Mouse (Mus musculus): ENCODE results near the gene Dpm2. TPM values are rescaled to one million over a fixed set of nuclear protein-coding genes. Genes with fewer than 3 reads are reported as not detected.
A peak's percentile ranks its signal among the peaks of the same experiment; 100 is the strongest.

The Dpm2 gene
- polyA plus RNA-seq, 1 experiment from 2014 or later = 147 TPM

DNA sequence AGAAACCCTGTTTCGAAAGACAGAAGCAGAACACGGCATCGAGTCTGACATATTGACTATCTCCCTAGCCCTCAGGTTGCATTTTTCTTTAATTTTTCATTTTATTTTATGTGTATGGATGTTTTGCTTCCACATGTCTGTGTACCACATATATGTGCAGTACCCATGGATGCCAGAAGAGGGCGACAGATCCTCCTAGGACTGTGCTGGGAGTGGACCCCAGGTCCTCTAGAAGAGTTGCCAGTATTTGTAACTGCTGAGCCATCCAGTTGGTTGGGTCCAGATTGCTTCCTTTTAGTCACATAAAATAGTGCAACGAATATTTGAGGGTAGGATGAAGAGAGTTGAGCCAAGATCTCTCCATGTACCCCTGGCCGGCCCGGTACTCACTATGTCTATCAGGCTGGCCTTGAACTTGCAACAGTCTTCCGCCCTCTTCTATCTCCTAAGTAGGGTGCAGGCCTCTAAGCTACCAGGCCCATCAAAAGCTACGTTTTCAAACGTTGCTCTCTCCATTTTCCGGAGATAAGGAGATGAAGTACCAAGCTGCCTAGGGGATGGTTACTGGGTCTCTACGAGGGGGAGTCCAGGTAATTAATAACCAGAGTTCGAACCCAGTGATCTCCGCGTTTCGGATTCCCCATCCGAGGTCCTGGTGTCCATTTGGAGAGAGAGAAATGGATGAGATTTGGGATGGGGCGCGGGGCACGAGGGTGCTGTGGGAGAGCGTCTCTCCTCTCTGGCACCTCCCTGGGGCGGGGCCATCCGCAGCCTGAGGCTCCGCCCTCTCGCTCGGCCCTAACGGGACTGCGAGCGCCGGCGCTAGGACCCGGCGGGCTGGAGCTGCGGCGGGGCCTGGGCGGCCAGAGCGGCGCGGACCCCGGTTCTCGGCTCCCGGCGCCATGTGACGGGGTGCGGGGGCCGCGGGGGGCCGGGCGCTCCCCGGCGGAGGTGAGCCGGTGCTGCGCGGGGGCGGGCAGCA, 35.8 kb downstream of the Dpm2 start:
- H3K4me3 ChIP-seq (replicated peaks) = peak overlapping the region; percentile 67
- peak overlapping the region; percentile 91 for H3K4me2 ChIP-seq (replicated peaks)
- 15% methylated on average over 37 of the region's 55 CpGs for WGBS
- peaks cover 7% of the 10 kb centered on the region; the same call in 1 of the 2 replicates for H3K27me3 ChIP-seq
- H3K9me3 ChIP-seq = no peaks in the 10 kb centered on the region
- peaks cover 26% of the 10 kb centered on the region for H3K4me1 ChIP-seq (replicated peaks)
- no peak overlapping the region for H3K27ac ChIP-seq
- ATAC-seq = peak; percentile 80
- H3K36me3 ChIP-seq = no peaks in the 10 kb centered on the region
- peak overlapping the region; percentile 84 for H3K9ac ChIP-seq (replicated peaks)

DNA sequence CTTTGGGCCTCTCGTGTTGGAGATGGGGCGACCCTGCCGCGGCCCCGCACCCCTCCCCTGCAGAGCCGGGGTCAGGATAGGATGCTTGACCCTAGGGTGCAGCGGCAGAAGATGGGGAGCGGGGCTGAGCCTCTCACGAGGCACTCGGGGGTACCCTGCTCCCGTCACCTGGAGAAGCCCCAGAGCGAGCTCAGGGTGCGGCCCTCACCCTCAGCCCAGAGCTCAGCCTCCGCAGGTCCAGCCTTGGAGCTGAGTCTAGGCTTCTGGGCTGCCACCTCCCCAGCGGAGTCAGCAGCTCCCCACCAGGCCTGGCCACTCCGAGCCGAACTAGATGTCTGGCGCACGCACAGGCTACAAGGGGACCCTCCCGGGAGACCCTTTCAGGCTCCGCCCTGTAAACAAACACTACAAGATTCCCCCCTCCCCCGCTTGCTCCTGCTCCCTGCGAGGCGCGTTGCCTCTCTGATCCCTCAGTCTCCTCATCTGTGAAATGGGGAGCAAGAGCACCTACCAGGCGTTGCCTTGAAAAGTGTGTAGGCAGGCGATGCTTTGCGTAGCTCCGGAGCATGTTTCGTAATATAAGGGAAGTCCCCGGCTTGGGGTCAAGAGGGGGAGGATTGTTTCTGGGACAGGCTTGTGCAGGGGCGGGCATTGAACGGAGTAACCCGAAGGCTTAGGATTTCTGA, 36.7 kb downstream of the Dpm2 start:
- Histone ChIP-seq H3K4me3 (replicated peaks) (peak overlapping the region; percentile 67), H3K9me3 (no peaks in the 10 kb centered on the region), H3K4me1 (replicated peaks) (peaks cover 26% of the 10 kb centered on the region), H3K27ac (no peak overlapping the region), H3K27me3 (peaks cover 7% of the 10 kb centered on the region; the same call in 1 of the 2 replicates), H3K9ac (replicated peaks) (peak overlapping the region; percentile 84), H3K4me2 (replicated peaks) (peak overlapping the region; percentile 91), H3K36me3 (no peaks in the 10 kb centered on the region)
- WGBS = 8% methylated on average over 34 of the region's 34 CpGs
- peak; percentile 40 for ATAC-seq

DNA sequence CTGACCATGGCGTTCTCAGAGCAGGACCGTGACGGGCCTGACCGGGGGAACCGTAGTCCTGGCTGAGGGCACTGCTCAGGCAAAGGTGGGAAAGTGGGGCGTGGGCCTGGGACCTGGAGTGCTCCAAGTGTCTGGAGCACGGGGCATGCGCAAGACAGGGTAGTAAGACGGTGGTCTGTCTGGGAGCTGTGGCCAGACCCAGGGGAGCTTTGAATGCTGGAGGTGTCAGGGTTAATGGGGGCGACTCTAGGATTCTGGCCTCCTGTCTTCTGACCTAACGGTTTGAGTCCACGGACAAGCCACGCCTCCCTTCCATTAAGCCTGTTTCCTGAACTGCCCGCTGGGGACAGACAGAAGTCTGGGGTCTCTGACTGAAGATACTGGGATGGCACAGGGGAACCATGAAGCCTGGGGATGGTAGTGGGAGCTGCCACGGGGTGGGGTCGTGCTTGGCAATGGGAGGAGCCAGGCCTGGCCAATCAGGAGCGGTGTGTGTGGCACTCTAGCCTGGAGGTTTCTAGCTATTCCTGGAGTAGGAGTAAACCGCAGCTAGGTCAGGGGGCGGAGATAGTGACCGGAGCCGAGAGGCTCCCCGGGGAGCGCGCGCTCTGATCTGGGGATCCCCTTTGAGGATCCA, 37.6 kb downstream of the Dpm2 start:
- Histone ChIP-seq H3K27ac (no peak overlapping the region), H3K4me2 (replicated peaks) (peak overlapping the region; percentile 91), H3K4me3 (replicated peaks) (peak overlapping the region; percentile 8; the same call in 1 of the 2 replicates), H3K27me3 (peaks cover 7% of the 10 kb centered on the region; the same call in 1 of the 2 replicates), H3K9ac (replicated peaks) (no peak overlapping the region), H3K9me3 (no peaks in the 10 kb centered on the region), H3K4me1 (replicated peaks) (peaks cover 26% of the 10 kb centered on the region), H3K36me3 (no peaks in the 10 kb centered on the region)
- ATAC-seq = peak; percentile 51
- 8% methylated on average over 25 of the region's 25 CpGs for WGBS

DNA sequence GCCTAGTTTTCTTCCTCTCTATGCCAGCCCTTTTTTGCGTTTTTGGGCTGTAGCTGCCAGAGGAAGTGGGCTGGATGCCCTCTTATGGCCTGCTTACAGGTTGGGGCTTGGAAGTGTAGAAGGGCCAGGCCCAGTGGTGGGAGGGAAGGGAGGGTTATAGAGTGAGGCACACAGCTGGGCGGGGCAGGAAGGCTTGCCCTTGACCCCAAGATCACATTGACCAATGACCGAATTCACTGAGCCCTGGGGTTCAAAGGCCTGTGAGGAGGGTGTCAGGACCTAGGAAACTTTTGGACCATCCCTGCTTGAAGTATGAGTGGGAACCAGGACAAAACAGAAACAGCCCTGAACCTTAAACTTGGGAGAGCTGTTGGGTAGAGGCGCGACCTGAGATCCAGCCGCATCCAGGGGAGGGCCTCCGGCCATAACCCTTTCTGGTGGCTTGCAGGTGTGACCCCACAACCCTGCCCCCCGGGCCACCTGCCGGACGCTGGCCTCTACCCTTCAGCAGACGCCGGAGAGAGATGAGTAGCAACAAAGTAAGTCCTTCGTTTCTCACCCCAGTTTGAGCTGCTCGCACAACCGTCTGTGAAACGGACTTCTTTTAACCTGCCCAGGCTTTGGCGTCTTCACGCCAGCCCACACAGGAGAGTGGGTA, 38.2 kb downstream of the Dpm2 start:
- H3K36me3 ChIP-seq = no peaks in the 10 kb centered on the region
- H3K9me3 ChIP-seq = no peaks in the 10 kb centered on the region
- H3K4me1 ChIP-seq (replicated peaks) = peaks cover 26% of the 10 kb centered on the region
- WGBS = 43% methylated on average over 18 of the region's 18 CpGs
- H3K4me3 ChIP-seq (replicated peaks) = 0 out of 2 replicates have a peak overlapping the region, but pooled peaks have one; percentile 8
- peak overlapping the region; percentile 91 for H3K4me2 ChIP-seq (replicated peaks)
- H3K9ac ChIP-seq (replicated peaks) = no peak overlapping the region; the same call in 1 of the 2 replicates
- H3K27me3 ChIP-seq = peaks cover 7% of the 10 kb centered on the region; the same call in 1 of the 2 replicates
- no peak overlapping the region for H3K27ac ChIP-seq
- ATAC-seq = no peak

DNA sequence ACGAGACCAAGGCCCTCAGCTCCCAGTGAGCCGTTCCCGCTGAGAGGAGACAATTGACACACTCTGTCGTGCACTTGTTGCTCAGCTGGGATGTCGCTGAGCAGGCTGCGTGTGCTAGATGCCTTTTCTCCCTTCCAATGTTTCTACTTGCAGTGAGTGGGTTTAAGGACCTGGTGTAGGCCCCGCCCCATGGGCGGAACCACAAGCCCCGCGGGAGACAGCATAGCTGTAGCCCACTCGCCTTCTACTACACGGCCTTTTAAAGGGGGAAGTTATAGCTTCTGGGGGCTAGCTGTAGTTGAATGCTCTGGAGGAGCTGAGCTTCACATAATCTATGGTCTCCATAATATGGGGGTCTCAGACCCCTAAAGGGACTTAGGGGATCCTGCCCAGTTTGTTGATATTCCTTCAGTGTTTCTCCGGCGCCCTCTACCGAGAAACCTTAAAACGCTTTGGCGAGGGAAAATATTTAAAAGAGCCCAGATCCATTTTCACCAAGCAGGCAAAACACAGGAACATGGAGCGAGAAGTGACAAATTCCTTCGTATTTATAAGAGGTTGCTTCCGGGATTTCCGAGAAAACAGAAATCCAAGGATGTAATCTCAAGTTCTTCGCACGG, 40.1 kb downstream of the Dpm2 start:
- Histone ChIP-seq H3K4me2 (replicated peaks) (peak overlapping the region; percentile 49), H3K9me3 (no peaks in the 10 kb centered on the region), H3K4me3 (replicated peaks) (peak overlapping the region; percentile 24), H3K27ac (no peak overlapping the region), H3K9ac (replicated peaks) (0 out of 2 replicates have a peak overlapping the region, but pooled peaks have one; percentile 30), H3K4me1 (replicated peaks) (peaks cover 26% of the 10 kb centered on the region), H3K27me3 (peaks cover 7% of the 10 kb centered on the region; the same call in 1 of the 2 replicates), H3K36me3 (peaks cover 9% of the 10 kb centered on the region; the same call in 1 of the 2 replicates)
- no peak for ATAC-seq
- WGBS = 17% methylated on average over 23 of the region's 23 CpGs

DNA sequence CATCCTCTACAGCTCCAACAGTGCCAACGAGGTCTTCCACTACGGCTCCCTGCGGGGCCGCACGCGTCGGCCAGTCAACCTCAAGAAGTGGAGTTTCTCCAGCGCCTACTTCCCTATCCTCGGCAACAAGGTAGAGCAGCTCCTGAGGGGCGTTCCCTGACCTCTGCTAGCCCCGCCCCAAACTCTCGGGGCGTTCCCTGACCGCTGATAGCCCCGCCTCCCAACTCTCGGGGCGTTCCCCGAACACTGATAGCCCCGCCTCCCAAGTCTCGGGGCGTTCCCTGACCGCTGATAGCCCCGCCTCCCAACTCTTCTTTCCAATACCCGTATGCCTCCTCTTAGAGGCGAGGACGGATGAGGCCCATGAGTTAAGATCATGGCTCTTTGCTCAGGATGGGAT, 41.6 kb downstream of the Dpm2 start:
- Histone ChIP-seq H3K9me3 (no peaks in the 10 kb centered on the region), H3K27ac (no peak overlapping the region), H3K9ac (replicated peaks) (no peak overlapping the region), H3K27me3 (peaks cover 6% of the 10 kb centered on the region; the same call in 1 of the 2 replicates), H3K4me2 (replicated peaks) (no peak overlapping the region), H3K36me3 (peaks cover 9% of the 10 kb centered on the region; the same call in 1 of the 2 replicates), H3K4me1 (replicated peaks) (peaks cover 23% of the 10 kb centered on the region), H3K4me3 (replicated peaks) (no peak overlapping the region)
- WGBS = 66% methylated on average over 26 of the region's 26 CpGs
- no peak for ATAC-seq

DNA sequence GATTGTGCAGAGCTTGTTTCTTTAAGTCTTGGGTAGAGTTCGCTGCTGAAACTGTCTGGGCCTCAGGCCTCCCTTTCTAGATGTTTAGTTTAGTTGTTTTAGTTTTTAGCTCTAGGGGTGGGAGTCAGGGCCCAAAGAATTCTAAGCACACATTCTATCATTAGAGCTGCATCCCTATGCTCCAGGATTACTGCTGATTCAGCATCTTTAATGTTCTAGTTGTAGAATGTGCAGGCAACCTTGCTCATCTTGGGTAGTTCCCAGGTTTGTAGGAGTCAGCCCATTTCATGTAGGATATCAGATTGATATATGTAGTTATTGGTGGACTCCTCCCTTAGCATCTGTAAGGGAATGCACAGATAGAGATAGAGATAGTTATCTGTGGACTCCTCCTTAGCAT, 46.5 kb downstream of the Dpm2 start:
- peaks cover 14% of the 10 kb centered on the region; the same call in 1 of the 2 replicates for H3K36me3 ChIP-seq
- peaks cover 38% of the 10 kb centered on the region for H3K4me1 ChIP-seq (replicated peaks)
- no peak overlapping the region for H3K4me3 ChIP-seq (replicated peaks)
- no peak for ATAC-seq
- H3K9ac ChIP-seq (replicated peaks) = no peak overlapping the region
- H3K27ac ChIP-seq = no peak overlapping the region
- no peak overlapping the region for H3K4me2 ChIP-seq (replicated peaks)
- 97% methylated on average over 1 of the region's 1 CpGs for WGBS
- 0 out of 2 replicates have a peak, but pooled peaks cover 3% of the 10 kb centered on the region for H3K9me3 ChIP-seq
- no peaks in the 10 kb centered on the region for H3K27me3 ChIP-seq

DNA sequence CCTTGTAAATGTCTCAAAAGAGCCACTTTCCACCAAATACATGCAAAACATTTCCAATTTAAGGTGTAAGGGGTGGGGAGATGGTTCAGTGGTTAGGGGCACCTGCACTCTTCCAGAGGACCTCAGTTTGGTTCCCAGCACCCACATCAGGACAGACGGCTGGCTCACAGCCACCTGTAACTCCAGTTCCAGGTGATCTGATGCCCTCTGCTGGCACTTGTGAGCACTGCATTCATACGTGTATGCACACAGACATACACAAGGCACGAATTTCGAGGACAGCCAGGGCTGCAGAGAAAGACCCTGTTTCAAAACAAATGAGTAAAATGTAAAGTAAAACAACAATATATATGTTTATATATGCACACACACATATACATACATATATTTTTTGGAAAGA, 46.9 kb downstream of the Dpm2 start:
- peaks cover 14% of the 10 kb centered on the region; the same call in 1 of the 2 replicates for H3K36me3 ChIP-seq
- no peak overlapping the region for H3K27ac ChIP-seq
- ATAC-seq = no peak
- H3K4me1 ChIP-seq (replicated peaks) = peaks cover 38% of the 10 kb centered on the region
- H3K4me3 ChIP-seq (replicated peaks) = no peak overlapping the region
- H3K9me3 ChIP-seq = 0 out of 2 replicates have a peak, but pooled peaks cover 3% of the 10 kb centered on the region
- no peak overlapping the region for H3K9ac ChIP-seq (replicated peaks)
- no peak overlapping the region for H3K4me2 ChIP-seq (replicated peaks)
- 91% methylated on average over 4 of the region's 4 CpGs for WGBS
- no peaks in the 10 kb centered on the region for H3K27me3 ChIP-seq

DNA sequence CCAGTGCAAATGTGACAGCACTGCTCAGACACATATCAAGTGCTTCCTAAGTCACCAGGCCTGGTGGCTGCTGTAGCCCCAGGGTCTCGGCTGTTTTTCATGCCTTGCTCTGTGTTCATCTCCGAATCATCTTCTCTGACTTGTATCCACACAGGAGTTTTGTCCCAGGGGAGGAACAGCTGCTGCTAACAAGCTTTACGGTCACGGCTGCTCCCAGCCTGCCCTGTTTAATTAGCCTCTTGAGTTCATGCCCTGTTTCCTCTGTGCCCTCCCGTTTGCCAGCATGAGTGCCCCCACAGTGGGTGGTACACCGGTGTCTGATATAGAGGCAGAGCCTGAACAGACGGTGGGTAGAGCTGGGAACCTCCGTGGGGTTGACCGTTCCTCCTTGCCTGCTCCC, 47.4 kb downstream of the Dpm2 start:
- Histone ChIP-seq H3K36me3 (peaks cover 14% of the 10 kb centered on the region; the same call in 1 of the 2 replicates), H3K4me1 (replicated peaks) (peaks cover 38% of the 10 kb centered on the region), H3K4me2 (replicated peaks) (no peak overlapping the region), H3K27ac (no peak overlapping the region), H3K9me3 (0 out of 2 replicates have a peak, but pooled peaks cover 3% of the 10 kb centered on the region), H3K4me3 (replicated peaks) (no peak overlapping the region), H3K27me3 (no peaks in the 10 kb centered on the region), H3K9ac (replicated peaks) (no peak overlapping the region)
- no peak for ATAC-seq
- 53% methylated on average over 9 of the region's 9 CpGs for WGBS

DNA sequence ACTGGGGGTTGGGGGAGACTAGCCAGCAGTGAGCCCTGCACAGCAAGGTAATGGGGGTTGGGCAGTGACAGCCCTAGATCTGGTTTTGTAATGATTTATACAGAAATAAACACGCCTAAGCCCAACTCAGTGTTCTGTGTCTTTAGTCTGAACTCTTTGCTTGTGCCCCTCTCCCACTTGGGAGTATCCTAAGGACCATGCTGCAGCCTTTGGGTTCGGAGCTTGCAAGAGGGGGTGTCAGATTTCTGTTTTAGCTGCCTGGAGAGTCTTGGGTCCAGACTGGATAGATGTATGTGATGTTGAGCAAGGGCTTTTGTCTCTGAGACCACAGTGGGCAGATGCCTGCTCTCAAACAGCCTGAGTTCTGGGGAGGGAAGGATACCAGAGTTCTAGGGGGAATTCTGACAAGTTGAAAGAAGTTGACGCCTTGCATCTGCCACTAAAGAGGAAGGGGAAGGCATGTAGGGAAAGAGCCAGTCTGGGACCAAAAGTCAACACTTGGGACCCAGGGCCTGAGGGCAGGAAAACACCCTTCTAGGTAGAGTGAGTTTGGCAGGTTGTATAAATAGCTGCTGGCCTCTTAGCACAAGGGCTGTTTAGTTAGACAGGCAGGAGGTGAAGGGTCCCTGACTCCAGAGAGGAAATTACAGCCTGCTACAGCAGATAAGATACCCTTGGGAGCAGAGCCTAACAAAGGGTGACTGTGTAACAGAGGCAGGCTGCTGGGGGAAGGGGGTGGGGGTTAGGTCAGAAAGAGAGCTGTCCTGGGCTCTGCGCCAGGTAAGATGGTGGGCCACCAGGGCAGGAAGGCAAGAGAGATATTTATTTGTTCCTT, 50.2 kb downstream of the Dpm2 start:
- WGBS = 56% methylated on average over 4 of the region's 4 CpGs
- Histone ChIP-seq H3K4me3 (replicated peaks) (no peak overlapping the region), H3K27me3 (no peaks in the 10 kb centered on the region), H3K4me2 (replicated peaks) (no peak overlapping the region), H3K36me3 (peaks cover 5% of the 10 kb centered on the region; the same call in 1 of the 2 replicates), H3K27ac (peak overlapping the region; percentile 32; the same call in 1 of the 2 replicates), H3K9ac (replicated peaks) (no peak overlapping the region), H3K4me1 (replicated peaks) (peaks cover 53% of the 10 kb centered on the region), H3K9me3 (0 out of 2 replicates have a peak, but pooled peaks cover 3% of the 10 kb centered on the region)
- ATAC-seq = no peak
